Mouse (Mus musculus) gastrocnemius, postnatal 10 days (tissue): ENCODE measurements around the gene Cyp2d26. TPM values are rescaled to one million over a fixed set of nuclear protein-coding genes. Genes with fewer than 3 reads are reported as not detected.
A peak's percentile ranks its signal among the peaks of the same experiment; 100 is the strongest.
"Not testable (repeated sequence)": the region's sequence is repeated elsewhere in the genome, so short reads cannot be mapped to it uniquely, and the experiment has no call there.

Experiments used
- DNase-seq: peaks from one replicate; pipeline ENCODE4 v3.0.0; 2021; ENCODE audit warnings: mixed read lengths
- long read RNA-seq, 2 experiments: library from polyadenylated mRNA; stranded (forward); transcript quantifications; one replicate each; pipeline ENCODE4 v2.0.0; 2021
- total RNA-seq, 2 experiments: library from RNA; stranded (reverse); gene quantifications; 2 replicates each; pipeline ENCODE4 v1.2.3; 2021

Cyp2d26 gene
- total RNA-seq: under 1 TPM in 1 of 2 experiments, not detected in 1; 0.43 TPM
- long read RNA-seq, experiment 1: 0 reads
- long read RNA-seq, experiment 2: 0 reads

DNA sequence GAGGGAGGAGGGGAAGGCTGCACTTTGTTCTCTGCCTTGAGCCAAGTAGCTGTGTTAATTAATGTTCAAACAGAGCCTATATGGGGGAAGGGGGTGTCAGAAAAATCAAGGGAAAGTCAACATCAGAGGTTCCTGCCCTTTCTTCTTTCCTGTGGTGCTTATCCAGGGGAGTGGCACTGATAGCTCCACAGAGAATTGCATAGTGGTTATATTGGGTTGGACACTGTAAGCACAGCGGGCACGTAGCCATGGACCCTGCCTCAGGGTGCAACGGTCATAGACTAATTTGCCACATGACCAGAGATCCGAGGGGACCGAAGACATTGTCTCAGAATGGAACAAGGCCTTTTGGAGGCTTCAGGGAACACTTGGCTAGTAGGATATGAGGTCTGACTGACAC is at the start of gene Cyp2d26:
Cyp2d26 (minus strand) TSS at position 18 of the 400 bp plus-strand sequence.
- no peak for DNase-seq

DNA sequence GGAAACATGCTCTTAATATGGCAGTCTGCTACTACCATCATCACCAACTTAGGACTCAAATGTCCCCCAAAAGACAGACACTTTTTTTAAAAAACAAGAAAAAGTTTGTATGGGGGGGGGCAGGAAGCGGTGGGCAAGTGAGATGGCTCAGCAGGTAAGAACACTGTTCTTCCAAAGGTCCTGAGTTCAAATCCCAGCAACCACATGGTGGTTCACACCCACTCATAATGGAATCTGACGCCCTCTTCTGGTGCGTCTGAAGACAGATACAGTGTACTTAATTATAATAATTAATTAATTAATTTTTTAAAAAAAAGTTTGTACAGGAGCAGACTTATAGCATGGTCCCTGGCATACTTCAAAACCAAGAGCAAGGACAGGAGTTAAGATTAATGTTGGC is 45.1 kb upstream of the Cyp2d26 start:
- no peak for DNase-seq

DNA sequence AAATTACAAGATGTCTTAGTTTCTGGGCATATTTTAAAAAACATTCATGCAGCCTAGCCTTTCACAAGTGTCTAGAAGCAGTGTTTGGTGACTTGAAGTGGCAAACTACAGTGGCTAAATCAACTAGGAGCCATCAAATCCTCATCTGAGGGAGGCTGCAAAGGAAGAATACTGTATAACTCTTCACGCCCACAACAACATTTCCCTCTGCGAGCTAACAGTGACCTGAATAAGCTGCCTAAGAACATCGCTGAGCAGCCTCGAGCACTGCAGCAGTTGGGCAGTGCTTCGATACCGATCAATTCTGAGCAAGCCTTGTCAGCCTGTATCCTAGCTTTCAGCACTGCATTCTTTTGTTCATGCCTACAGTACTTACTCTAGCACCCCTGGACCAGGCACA is 35.8 kb upstream of the Cyp2d26 start:
- no peak for DNase-seq

DNA sequence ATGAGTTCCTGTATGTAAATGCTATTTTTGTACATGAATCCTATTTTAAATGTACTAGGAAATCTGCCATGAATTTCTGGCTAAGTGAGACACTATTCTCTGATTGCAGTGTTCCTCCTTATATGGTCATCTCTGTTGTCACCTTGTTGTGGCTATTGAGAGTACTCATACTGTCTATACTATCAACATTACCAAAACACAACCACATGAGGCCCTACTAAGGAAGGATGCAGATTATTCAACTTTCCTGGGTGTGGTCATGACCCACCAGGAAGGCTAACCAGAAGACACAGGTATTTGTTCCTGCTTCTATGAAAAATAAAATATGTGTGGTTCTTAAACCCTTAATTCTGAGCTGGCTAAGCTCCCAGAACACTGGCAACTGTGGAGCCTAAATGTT is 31.8 kb upstream of the Cyp2d26 start:
- DNase-seq: no peak

DNA sequence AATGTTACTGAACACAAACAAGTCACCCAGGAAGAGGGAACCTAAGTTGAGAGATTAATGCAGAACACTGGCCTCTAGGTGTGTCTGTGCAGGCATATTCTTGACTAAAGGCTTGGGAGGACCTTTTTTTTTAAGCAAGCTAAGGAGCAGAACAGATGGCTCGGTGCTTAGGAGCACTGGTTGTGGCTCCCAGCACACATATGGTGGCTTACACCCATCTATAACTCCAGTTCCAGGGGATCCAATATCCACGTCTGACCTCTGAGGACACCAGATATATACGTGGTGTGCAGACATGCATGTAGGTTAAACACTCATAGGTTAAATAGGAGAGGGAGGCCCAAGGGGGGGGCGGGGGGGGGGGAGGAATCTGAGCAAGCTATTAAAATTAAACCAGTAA is 28.3 kb upstream of the Cyp2d26 start:
- DNase-seq: no peak

DNA sequence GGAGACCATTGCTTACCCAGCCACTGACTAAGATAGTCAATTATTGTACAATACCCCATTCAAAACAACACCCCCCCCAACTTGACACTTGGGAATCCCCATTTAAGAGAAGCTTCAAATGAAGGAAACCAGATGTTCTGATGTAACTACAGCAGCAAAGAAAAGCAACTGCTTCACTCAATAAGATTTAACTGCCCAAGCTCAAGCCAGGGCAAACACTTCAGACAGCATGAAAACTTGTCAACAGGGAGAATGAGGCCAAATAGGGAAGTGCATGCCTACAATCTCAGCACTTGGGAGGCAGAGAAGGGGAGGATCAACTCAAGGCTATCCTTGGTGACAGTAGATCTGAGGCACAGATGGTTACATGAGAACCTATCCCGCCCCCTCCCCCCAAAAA is 27.6 kb upstream of the Cyp2d26 start:
- DNase-seq: no peak

DNA sequence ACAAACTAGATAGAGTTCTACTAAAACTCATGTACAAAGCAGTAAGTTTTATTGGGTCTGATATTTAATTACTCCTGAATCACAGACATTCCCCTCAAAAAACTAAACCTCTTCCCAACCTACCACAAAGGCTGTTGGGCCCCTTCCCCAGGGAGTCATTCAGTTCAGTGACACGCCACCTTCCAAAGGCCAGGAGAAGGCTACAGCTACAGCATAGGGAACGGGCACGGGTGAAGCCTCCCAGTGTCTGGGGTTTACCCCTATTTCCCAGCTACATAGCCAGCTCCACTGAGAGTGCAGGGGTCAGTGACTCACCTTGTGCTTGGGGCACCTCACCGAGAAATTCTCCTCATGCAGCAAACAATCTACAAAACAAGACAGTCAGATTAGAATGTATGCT is 21.2 kb upstream of the Cyp2d26 start:
- no peak for DNase-seq

DNA sequence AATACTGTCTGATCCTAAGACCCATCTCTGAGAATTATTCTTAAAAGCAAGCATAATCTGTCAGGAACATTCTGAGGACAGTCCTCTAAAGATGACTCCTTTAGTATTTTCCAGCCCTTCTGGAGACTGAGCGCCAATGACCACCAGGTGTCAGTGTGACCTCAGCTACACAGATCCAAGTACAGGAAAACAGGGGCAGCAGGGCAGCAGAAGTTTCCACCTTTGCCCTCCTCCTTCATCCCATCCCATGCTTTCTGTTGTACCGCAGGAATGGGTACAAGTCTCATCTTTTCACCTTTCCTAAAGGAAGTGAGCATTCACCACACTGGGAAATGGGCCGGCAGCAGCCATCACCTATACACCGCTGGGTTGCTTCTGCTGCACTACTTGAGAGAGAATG is 20.7 kb upstream of the Cyp2d26 start:
- DNase-seq: peak; percentile 66

DNA sequence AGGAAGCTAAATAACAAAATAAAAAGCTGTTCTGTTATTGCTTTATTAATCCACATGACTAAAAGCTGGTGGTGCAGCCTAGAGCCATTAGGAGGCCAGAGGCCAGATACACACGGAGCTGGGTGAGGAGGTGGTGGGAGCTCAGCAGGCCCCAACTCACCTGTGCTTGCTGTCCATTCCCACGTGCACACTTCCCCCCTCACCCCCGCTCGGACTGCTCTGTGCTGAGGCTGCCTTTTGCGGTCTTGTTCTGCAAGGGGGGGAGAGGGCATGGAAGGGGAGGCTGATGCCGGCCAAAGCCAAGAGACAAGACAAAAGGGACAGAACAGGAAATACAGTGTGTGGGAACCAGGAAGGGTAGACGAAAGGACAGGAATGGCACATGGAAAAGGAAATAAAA is 20.2 kb upstream of the Cyp2d26 start:
- no peak for DNase-seq

DNA sequence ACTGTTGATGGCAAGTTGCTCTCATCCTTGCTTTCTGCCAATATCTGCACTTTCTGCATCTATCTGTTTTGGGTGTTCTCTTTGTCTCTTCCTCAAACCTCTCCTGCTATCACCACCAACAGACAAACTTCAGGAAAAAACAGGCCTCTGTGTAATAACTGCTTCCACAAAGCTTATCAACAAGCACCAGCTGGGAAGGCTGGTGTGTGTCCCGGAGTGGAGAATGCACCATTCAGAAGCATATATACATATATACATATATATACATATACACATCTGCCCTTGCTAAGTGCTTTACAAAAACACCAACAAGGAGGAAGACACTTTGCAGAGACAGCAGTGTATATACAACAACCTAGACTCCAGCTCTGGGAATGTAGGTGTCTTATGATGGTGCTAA is 16.5 kb upstream of the Cyp2d26 start:
- DNase-seq: no peak

DNA sequence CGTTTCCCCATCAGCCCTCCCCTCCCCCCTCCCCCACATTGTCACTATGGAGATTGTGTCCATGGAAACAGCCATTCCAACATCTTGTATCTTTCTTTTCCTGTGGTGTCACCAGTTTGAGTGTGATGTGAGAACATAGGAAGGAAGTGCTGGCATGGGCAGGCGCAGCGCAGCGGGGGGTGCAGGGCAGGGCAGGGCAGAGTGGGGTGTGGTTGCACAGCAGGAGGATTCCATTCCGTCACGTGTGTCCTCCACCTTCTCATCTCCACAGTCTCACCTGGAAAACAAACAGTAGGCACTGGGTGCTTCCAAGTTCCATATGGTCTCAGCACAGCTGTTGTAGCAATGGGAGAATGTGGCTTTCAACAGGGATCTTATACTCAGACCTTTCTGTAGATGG is 15.4 kb upstream of the Cyp2d26 start:
- no peak for DNase-seq

DNA sequence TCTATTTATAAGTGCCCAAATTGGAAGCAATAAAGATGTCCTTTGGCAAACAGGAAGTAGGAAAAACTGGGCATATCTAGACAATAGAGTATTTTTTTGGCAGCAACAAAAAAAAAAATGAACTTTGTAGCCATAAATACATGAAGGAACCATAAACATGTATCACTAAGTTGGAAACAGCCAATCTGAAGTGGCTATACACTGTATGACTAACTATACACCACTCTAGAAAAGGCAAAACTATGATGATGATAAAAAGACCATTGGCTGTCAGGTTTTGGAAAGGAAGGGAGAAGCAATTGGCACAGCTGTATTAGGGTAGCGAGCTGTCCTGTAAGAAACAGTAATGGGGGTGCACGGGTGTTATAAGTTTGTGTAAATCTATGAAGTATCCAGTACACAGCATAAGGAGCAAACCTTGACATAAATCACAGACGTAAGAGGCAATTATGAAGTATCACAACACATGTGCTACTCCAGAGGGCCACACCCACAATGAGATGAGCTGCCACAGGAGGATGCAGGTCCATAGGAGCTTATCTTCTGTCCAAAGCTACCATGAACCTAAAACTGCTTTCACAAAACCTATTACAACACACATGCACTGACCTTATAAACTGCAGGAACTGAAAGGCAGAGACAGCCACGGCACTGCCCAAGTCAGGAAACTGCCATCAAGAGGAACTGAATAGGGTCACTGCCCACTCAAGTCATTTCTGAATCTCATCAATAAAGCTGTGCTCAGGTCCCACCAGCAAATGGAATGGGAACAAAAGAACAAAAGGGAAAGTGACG is 13.1 kb upstream of the Cyp2d26 start:
- DNase-seq: no peak

DNA sequence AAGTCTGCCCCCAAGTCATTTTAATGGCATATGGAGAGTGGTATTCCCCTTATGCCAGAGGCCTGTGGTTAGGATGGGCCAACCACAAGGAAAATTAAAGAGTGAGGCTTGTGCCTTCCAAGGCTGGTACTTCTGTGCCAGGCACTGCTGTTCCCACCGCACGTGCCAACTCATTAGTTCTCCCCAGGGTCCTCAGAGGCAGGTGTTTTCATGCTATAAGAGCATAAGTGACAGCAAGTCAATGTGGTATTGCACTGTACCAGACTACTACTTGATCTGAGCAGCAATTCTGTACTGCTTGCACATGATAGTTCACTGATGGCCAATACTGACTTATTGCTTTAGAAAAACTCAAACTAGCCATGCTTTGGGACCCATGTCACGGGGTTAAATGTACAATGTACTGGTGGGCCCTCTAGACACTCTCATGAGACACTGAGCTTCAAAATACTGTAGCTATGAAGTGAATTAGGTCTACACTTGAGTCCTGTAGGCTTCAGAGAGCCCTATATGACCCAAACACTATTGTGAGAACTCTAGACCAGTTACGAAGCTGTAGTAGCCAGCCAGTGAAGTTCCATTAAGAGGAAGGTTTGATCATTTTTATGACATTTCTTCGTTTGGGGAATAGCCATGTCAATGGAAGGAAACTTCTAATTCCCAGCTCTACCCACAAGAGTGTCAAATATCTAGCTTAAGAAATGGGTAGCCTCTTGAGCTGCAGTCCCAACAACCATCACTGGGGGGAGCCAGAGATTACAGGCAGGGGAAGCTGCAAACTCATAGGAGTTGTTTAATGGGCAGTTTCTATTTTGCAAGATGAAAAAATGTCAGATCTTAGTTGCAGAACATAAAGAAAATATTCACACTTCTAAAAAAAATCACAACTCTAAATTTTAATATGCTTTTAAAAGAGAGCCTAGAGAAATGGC is 10.9 kb upstream of the Cyp2d26 start:
- DNase-seq: peak; percentile 84

DNA sequence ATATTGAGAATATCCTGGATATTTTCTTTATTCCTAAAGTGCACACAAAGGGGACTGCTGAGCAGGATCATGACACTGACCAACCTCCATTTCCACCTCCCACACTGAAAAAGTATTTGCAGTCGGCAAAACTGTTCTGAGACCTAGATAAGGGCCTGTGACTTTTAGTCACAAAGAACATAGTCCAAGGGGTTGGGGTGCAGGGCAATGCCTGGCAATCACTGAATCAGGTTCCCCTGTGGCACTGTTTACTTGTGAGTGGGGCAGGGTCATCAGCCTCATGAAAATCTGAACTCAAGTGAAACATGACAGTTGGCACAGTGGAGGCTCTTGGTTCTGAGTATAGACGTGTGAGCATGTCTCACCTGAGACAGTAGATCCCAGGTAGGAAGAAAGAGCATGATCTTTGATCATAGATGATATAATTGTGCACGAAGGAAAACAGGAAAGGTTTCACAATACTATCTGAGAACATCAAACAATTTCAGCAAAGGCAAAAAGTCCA is 1.9 kb upstream of the Cyp2d26 start:
- no peak for DNase-seq

DNA sequence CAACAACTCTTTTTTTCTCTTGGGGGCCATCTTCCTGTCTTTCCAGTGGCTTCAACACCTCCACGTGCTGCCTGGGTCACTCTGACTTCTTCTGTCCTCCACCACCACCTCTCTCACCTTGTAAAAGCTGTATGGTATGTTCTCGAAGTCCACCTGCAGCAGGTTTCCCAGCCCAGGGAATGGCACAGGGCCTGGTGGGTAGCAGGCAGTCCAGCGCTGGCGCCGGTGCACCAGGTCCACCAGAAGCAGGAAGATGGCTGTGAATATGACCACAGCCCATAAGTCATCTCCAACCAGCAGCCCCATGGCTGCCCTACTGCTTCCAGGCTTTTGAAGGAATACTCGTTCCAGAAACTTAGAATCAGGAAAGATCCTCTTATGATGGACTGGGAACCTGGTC is 226 bp downstream of the Cyp2d26 start:
- no peak for DNase-seq

DNA sequence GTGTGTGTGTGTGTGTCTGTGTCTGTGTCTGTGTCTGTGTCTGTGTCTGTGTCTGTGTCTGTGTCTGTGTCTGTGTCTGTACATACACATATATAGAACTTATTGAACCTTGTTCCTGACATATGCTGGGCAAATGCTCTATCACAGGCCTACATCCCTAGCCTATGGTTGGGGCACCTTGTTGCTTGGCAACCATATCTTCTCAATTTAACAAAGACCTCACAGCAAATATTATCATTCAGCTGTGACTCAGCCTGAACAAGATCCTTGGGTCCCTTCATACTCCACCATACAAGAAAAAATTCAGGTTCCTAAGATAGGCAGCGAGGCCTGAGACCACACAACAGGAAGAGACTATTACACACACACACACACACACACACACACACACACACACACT is 640 bp downstream of the Cyp2d26 start:
- no peak for DNase-seq

DNA sequence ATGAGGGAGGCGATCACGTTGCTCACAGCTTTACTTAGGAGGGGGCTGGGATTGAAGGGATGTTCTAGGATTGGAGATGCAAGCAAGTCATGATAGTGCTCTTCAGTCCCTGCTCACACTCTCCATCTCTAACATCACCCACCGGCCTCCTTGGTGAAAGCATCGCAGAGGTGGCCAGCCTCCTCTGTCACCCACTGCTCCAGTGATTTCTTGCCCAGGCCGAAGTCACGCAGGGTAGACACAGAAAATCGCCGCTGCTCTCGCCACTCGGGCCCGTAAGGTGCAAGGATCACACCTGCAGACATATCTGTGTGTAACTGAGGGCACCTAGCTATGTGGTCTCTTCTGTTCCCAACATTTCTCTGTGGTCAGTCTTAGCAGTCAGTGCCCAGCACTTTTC is 1.5 kb downstream of the Cyp2d26 start:
- DNase-seq: no peak

DNA sequence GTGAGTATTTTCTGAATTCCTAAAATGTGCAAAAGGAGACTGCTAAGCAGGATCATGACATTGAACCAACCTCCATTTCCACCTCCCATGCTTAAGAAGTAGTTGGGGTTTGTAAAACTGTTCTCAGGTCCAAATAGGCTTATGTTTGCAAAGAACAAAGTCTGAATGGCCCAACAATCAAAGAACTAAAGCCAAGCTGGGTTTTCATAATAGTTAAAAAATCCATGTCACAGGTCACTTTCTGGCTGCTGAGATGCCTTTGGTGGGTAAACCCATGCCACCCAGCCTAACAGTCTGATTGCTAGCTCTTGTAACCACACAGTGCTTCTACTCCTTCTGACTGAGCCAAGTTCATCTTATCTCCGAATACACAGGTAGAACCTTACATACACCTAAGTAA is 9.5 kb downstream of the Cyp2d26 start:
- DNase-seq: no peak

DNA sequence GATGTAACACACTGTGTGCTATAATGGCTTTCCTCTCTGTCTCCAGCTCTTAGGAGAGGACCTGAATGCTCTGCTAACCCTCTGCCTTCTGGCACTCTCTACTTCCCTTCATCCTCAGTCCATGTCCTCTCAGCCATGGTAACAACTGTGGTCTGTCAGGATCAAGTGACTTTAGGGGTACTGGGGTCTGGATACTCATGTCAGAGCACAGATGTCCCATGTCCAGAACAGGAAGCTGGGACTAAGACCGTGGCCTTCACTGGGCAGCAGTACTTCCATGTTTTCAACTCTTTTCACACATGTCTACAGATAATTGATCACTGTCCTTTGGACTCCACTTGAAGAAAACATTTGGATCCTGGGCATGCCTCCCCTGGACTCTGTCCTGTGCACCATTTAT is 10.3 kb downstream of the Cyp2d26 start:
- no peak for DNase-seq

DNA sequence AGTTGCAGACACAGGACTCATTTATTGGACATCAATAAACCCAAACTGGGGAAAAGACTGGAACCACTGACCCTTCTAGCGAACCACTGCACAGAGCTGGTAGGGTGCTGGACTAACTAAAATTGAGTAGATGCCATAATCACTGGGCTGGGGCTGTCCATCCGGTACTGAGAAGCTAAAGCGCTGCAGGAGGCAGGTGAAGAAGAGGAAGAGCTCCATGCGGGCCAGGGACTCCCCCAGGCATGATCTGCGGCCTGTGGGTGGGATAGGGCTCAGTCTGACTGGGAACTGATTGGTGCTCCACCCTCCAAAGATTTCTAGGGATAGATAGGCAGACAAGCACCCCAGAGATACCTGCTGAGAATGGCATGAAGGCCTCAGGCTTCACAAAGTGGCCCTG is 16.2 kb downstream of the Cyp2d26 start:
- DNase-seq: not testable (repeated sequence)

DNA sequence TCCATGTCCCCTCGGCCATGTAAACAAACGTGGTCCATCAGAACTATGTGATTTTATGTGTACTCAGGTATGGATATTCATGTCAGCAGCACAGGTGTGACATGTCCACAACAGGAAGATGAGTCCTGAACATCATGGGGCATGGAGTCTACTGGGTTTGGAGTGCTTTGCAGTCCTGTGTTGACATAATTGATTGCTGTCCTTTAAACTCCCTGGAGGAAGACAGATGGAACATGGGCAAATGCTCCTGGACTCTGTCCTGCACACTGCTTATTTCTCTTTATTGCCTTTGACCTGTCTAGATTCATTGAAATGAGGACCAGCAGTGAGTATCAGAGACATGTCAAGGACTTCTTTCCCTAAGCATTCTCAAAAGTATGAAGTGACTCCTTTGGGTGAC is 28.2 kb downstream of the Cyp2d26 start:
- no peak for DNase-seq

DNA sequence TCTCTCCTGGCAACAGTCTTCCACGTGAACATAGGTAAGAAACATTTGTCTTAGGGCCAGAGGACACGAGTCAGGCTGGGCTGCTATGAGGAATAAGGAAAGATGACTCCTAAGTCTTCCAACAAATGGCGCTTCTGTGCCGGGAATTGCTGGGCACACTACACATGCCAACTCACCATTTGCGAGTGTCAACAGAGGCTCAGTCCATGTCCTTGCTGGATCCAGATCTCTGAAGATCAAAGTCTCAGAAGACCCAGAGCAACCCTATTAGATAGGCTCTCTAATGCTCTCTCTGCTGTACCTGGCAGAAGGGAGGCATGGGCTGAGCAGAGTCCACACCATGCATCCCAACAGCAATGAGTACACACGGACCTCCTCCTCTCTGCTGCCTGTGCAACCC is 29.2 kb downstream of the Cyp2d26 start:
- no peak for DNase-seq
